Mouse (Mus musculus) WW6 (cell line): ENCODE data around the gene Mcmbp.
A peak's percentile ranks its signal among the peaks of the same experiment; 100 is the strongest.
"Not testable (repeated sequence)": the region's sequence is repeated elsewhere in the genome, so short reads cannot be mapped to it uniquely, and the experiment has no call there.

Experiments used
- DNase-seq: peaks from one replicate; pipeline ENCODE4 v3.0.0-alpha.2; 2013; ENCODE audit warnings: low read depth, low spot score

Mcmbp gene

DNA sequence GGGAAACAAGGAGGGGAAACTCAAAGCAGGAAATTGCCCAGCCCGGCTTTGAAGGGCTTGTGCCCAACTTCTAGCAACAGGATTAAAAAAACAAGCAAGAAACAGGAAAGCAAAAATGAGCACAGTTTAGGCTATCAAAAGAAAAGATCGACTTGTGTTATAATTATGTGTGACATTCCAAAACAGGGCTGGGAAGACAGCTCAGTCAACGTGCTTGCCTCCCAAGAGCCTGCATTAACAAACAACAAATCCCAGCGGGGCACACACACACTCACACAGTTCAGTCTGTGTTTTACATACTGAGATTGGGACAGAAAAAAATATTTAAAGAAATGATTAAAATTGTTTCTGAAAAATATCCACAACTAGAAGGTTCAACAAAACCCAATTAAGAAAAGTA, 22.3 kb downstream of the Mcmbp start:
- DNase-seq: no peak

DNA sequence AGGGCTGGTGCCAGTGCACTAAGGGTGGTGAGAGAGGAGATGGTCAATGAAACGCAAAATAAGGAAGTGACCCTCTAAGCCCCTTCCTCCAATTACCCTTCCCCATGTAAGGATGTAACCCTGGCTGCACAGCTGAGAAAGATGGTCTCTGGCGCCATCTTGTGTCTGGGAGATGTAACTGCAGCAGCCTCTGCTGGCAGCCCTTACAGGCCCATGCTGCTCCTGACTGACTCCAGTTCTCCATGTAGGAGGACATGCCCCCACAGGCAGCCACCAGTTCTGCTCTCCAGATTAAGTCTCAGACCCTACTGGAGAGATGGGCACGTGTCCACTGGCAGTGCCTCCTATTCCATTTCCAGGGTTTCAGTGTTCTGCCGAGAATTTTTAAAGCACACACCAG, 34.6 kb downstream of the Mcmbp start:
- DNase-seq: peak; percentile 38

DNA sequence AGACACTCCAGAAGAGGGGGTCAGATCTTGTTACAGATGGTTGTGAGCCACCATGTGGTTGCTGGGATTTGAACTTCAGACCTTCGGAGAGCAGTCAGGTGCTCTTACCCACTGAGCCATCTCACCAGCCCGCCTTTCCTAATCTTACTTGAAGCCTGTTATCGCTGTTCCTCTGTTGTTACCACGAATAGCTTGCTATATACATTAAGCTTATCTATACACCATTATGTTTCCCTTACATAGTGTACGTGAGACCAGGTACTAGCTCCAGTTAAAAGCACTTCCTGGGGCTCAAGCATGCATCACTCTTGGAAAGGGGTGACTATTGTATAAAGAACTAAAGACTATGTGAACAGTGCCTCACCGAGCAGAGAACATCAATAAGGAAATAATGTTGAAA, 40.3 kb downstream of the Mcmbp start:
- DNase-seq: not testable (repeated sequence)

DNA sequence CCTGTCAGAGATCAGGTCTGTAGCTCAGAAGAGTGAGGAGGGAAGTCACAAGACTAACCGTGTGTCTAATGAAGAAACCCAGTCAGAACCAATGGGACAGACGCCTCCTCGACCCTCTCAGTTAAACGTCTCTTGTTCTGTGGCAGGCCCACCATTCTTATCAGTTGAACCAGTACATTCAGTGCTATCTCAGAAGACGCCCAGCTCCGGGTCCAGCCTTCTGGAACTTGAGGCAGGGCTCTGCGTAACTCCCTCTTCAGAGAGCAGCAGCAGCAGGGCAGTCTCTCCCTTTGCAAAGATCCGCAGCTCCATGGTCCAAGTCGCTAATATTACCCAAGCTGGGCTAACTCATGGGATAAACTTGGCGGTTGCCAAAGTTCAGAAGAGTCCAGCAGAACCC, 45.4 kb downstream of the Mcmbp start:
- no peak for DNase-seq

DNA sequence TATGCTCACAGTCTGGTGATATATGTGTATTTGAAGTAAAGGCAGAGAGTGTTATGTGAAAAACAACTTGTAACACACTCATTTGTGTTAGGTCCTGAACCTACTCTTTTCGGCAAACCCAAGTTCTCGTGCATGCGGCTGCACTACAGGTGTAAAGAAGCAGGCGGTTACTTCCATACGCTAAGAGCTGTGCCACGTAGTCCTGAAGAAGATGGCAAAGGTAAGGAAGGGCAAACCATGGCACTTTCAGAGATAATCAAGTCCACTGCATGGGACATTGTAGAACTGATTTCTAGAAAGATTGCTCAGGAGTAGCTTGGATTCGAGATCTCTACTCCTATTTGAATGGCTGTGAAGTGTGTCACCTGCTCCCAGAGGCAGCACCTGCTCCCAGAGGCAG, 48.1 kb downstream of the Mcmbp start:
- DNase-seq: no peak

DNA sequence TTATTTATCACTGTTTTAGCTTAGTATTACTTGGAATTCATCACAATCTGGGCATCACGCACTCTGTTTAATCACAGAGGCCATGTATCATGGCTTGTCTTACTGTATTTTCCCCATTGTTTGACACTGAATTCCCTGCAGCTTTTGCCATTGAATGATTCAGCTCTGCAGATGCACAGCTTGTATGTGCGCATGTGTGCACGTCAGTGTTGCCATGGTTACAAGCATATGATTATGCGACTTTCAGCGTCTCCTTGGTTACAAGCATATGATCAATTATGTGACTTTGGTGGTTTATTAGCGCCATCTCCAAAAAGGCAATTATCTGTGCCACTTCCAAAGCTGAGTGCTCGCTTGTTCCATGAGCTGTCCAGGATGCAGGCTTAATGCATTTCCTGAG, 49.5 kb downstream of the Mcmbp start:
- DNase-seq: no peak

DNA sequence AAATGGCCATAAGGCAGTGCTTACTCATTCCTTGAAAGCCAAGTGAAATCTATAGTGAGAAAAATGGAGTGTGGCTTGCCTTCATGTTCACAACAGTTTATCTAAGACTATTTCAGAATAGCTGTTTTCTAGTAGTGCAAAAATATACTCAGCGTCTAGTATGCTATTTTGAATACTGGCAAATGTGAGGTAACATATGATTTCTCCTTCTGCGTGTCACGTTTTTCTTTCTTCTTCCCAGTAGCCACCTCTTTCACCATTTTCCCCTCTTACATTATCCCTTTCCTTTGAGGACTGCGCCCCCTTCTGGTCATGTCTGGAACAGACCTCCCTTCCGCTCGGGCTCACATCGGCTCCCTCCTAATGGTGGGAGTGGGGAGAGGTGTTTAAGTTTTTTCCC, 50.2 kb downstream of the Mcmbp start:
- peak; percentile 49 for DNase-seq

DNA sequence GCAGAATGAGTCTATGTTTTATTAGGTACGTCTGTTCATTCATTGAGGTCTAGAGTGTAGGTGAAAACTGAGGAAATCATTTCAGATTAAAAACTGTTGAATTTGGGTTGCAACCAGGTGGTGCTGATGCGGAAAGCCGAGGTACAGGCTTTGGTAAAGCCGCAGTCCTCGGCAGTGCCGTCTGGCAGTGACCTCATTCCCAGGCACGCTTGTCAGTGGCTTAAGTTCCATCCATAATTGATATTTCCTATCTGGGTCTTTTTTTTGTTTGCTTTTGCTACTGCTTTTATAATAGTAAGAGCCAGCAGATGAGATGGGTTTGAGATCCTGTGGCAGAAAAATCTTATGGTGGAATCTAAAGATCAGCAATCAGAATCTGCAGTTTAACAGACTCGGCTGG, 50.9 kb downstream of the Mcmbp start:
- no peak for DNase-seq

DNA sequence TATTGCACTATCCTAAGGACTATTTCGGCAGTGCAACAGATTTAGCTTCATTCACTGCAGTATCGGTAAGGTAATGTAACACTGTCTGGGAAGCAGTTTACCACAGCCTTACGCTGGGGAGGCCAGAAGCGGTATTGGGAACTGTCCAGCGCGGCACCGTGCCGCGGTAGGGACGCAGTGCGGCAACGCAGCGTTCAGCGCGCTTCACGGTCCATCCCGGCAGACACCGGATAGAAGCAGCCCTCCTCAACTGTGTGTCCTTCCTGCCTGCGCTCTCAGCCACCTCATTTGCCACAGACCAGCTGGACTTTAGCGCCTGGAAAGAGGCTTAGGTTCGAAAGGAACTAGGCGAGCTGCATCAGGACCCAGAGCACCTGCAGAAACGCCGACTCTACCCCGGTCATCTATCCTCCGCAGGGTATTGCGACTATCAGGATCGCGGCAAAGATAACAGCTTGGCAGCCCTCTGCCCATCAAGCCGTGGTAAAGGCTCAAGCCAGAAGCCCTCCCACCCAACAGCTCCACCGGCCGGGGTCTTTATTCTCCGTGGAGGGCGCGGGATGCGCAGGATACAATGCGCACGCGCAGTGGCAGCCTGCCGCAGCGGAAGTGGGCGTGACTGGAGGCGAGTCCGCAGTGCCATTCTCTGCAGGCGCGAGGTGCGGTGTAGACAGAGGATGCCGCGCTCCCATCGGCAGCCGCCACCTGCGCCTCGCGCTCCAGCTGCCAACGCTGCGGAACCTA, 52.3 kb downstream of the Mcmbp start:
- DNase-seq: peak; percentile 61

DNA sequence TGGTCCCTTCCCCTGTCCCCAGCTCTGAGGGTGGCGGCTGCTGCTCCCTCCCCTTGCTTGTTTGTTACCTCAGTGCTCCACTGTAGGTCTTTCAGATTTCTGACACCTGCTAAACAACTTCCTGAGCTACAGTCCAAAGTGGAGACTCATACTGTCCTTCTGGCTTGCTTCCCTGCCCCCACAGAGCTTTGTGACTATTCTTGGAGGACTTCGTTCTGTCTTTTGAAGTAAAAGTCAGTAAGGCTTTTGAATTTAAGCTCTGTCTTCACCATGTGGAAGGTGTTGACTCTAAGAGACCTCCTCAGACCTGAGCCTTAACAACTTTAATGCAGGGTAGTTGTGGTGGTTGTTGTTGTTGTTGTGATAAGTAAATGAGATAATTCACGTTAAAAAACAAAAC, 61.7 kb downstream of the Mcmbp start:
- no peak for DNase-seq

DNA sequence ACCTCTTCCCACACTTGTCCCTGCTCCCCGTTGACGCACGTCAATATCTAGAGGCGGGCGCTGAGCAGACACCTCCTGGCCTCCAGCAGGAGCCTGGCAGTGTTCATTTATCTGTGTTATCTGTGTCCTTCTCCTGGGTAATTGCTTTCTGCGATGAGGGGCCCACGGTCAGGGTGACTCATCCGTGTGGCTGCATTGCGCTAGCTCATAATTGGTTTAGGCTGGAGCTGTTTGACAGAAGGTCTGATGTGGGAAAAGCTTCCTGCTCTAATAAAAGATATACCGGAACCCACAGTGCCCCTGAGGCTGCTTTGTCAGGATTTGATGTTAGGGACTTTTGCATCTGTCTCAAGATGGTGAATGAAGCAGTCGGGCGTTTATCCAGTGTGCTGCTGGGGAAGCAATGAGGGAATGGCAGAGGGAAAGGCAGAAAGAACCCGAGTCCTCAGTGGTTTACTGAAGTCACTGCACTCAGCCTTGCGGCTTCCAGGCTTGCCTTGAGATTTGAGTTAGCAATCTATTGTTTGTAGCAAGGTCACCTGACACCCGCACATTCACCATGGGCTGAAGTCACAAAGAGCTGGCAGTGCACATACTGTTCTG, 67.8 kb downstream of the Mcmbp start:
- DNase-seq: no peak

DNA sequence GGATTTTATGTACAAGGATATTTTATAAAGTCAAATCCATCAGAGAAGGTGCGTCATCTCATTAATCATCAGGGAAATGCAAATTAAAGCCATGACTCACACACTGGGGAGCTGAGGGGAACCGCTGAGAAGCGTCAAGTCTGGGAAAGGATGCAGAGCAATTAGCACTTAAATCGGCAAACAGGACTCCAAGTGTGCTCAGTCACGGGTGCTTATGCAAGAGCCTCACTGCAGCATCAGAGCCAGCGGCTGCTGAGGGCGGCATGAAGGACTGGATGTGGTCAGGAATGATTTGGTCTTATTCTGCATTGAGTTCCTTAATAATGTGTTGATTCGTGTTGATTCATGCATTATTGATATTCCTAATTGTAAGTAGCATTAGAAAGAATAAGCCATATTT, 68.3 kb downstream of the Mcmbp start:
- no peak for DNase-seq

DNA sequence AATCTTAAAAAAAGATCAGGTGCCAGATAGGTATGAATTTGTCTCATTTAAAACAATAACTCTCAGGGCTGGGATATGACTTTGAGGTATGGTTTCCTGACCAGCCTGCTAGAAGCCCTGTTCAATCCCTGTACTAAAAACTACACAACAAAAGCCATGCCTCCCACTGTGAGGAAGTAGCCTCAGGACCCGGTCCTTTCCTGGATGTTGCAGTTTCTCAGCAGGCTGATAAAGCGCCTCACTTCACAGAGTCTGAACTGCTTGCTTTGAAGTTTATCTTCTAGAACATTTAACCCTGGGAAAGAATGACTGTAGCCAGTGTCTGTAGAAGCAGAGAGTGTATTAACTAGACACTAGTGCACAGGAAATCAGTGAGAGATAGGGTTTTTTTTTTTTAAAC, 71.5 kb downstream of the Mcmbp start:
- no peak for DNase-seq

DNA sequence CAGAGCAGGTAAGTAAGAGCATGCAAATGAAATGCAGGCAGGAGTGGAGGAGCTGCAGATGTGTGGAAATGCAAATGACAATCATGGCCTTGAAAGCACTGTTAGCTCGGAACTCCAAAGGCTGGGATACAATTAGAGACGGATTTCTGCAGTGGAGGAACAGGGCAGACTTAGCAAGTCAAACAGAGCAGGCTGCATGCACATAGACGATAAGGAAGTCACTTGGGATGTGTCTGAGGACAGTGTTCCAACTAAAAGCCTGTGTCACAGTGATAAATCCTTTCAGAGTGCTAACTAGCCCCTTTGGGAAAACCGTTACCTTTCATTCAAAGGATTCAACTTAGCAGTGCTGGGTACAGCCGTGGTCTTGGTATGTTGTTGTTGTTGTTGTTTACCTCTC, 72.5 kb downstream of the Mcmbp start:
- no peak for DNase-seq

DNA sequence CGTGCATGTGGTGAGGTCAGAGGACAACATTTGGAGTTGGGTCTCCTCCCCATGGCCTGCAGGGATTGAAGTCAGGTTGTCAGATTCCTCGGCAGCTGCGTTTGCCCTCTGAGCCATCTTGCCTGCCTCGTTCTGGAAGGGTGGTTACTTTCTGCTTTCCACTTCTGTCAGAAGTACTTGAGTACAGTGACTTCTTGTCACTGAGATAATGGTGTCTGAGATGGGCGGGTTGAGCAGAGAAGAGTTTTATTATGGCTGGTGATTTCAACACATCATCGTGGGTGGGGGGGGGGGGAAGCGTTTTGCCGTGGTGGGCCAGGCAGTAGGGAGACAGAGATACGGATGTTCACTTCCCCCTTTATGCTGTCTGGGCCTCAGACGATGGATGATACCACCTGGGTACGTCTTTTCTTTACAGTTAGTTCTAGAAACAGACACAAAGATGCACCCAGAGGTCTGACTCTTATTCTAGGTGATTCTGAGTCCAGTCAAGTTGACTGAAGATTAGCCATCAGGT, 75.4 kb downstream of the Mcmbp start:
- DNase-seq: no peak

DNA sequence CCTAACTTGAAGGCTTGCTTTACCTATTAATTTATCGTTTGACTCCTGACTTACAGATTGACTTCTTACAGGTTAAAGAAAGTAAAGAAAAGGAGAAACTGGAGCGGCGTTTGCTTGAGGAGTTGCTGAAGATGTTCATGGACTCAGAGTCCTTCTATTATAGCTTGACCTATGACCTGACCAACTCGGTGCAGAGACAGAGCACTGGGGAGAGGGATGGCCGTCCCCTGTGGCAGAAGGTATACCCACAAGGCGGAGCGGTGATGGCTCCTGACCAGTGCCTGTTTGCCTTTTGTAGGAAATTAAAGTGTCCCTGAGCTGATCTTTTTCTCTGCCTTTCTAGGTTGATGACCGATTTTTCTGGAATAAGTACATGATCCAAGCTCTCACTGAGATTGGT, 76.4 kb downstream of the Mcmbp start:
- DNase-seq: no peak

DNA sequence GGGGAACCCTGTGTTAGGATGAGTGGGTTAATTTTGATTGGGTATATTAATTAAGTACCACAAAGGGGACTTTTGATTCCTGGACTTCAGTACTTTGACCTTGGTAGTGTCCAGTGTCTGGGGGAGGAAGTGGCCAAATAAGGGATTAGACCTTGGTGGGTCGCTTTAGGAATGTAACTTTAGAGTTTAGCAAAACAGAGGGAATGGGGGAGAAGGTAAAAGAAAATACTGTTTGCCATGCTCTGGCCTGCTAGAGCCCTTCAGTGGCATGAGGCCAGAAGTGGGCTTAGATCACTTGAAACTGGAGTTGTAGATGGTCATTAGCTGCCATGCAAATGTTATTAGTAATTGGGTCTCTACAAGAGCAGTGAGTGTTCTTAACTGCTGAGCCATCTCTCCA, 83.3 kb downstream of the Mcmbp start:
- DNase-seq: no peak
